Mouse (Mus musculus) hindbrain, embryonic 11.5 days (tissue): ENCODE measurements at regions not wholly inside any gene's neighbourhood (a gene's known extent, or its start where the extent isn't known, plus 50 kb on each side); places are given as distances from the start of the nearest gene placed in this dataset.

Experiments
- ATAC-seq: fragments of 200-750 bp; cut with Nextera tagmentation; 2 replicates; pipeline ENCODE4 v1.8.0; 2017; ENCODE audit warnings: mild to moderate bottlenecking, moderate TSS enrichment, moderate library complexity; ENCODE audit not compliant: low FRiP score
- DNase-seq: peaks from one replicate; pipeline ENCODE4 v3.0.0-alpha.2; 2015; ENCODE audit warnings: low spot score
- H3K27ac ChIP-seq: fragments of 300-500 bp; sonication (generic); 2 replicates; pipeline ENCODE4 v1.5.1; 2014; ENCODE audit warnings: mild to moderate bottlenecking, low read depth, low read length
- H3K27me3 ChIP-seq: fragments of 300-500 bp; sonication (generic); 2 replicates; pipeline ENCODE4 v1.6.1; 2014; ENCODE audit warnings: mild to moderate bottlenecking, low read length, moderate library complexity, mixed read lengths; ENCODE audit not compliant: control insufficient read depth, insufficient read depth
- H3K36me3 ChIP-seq: fragments of 300-500 bp; sonication (generic); 2 replicates; pipeline ENCODE4 v1.6.1; 2014; ENCODE audit warnings: mild to moderate bottlenecking, low read length, moderate library complexity, mixed read lengths; ENCODE audit not compliant: control insufficient read depth, insufficient read depth
- H3K4me1 ChIP-seq: fragments of 300-500 bp; sonication (generic); replicated peaks from 2 replicates; pipeline ENCODE4 v1.6.1; 2014; ENCODE audit warnings: low read length, mixed read lengths; ENCODE audit not compliant: control insufficient read depth, insufficient read depth
- H3K4me2 ChIP-seq: fragments of 300-500 bp; sonication (generic); replicated peaks from 2 replicates; pipeline ENCODE4 v1.6.1; 2014; ENCODE audit warnings: mild to moderate bottlenecking, low read depth, low read length
- H3K4me3 ChIP-seq: fragments of 300-500 bp; sonication (generic); 2 replicates; pipeline ENCODE4 v1.5.1; 2014; ENCODE audit warnings: low read depth, low read length
- H3K9ac ChIP-seq: fragments of 300-500 bp; sonication (generic); 2 replicates; pipeline ENCODE4 v1.6.1; 2014; ENCODE audit warnings: low read depth, low read length
- H3K9me3 ChIP-seq: fragments of 300-500 bp; sonication (generic); 2 replicates; pipeline ENCODE4 v1.6.1; 2016; ENCODE audit warnings: low read length; ENCODE audit not compliant: control insufficient read depth
- WGBS: fragments of 180-500 bp; shearing (Covaris S2); extraction: QIAGEN DNeasy Blood & Tissue Kit; methylation state at CpG from one replicate; pipeline ENCODE4 v1.1.7; 2014; 5-methylcytosine and 5-hydroxymethylcytosine counted together

GRCm38 (mm10) chr9:41366405-41366804 lies 204.9 kb upstream of the Ubash3b start:
- Histone ChIP-seq H3K4me1 (no peaks in the 10 kb centered on the region), H3K27me3 (no peaks in the 10 kb centered on the region), H3K4me3 (no peak overlapping the region), H3K4me2 (no peak overlapping the region), H3K9me3 (no peaks in the 10 kb centered on the region), H3K9ac (no peak overlapping the region), H3K27ac (peak overlapping the region; percentile 27; the same call in 1 of the 2 replicates), H3K36me3 (no peaks in the 10 kb centered on the region)
- 34% methylated on average over 3 of the region's 3 CpGs for WGBS
- ATAC-seq, result peak; percentile 12; the same call in 1 of the 2 replicates
- no peak for DNase-seq

GRCm38 (mm10) chr9:41365251-41365650 lies 203.8 kb upstream of the Ubash3b start:
- H3K36me3 ChIP-seq, result no peaks in the 10 kb centered on the region
- DNase-seq (peak; percentile 76), ATAC-seq (peak; percentile 88)
- H3K4me3 ChIP-seq, result no peak overlapping the region
- no peaks in the 10 kb centered on the region for H3K27me3 ChIP-seq
- no peak overlapping the region for H3K4me2 ChIP-seq
- H3K4me1 ChIP-seq, result no peaks in the 10 kb centered on the region
- no peaks in the 10 kb centered on the region for H3K9me3 ChIP-seq
- WGBS, result 9% methylated on average over 5 of the region's 5 CpGs
- H3K9ac ChIP-seq, result 0 out of 2 replicates have a peak overlapping the region, but pooled peaks have one; percentile 19
- peak overlapping the region; percentile 92 for H3K27ac ChIP-seq

GRCm38 (mm10) chr9:41364442-41365250 lies 203.1 kb upstream of the Ubash3b start:
- 23% methylated on average over 6 of the region's 6 CpGs for WGBS
- H3K27ac ChIP-seq, result peak overlapping the region; percentile 92
- H3K9me3 ChIP-seq, result no peaks in the 10 kb centered on the region
- no peaks in the 10 kb centered on the region for H3K36me3 ChIP-seq
- no peak overlapping the region for H3K4me3 ChIP-seq
- ATAC-seq (peak; percentile 47), DNase-seq (peak; percentile 51)
- no peaks in the 10 kb centered on the region for H3K4me1 ChIP-seq
- H3K4me2 ChIP-seq, result no peak overlapping the region
- no peaks in the 10 kb centered on the region for H3K27me3 ChIP-seq
- no peak overlapping the region for H3K9ac ChIP-seq

- Histone ChIP-seq H3K36me3 (no peaks in the 10 kb centered on the region), H3K4me2 (no peak overlapping the region), H3K27me3 (no peaks in the 10 kb centered on the region), H3K9ac (no peak overlapping the region), H3K4me3 (no peak overlapping the region), H3K27ac (no peak overlapping the region), H3K4me1 (no peaks in the 10 kb centered on the region), H3K9me3 (no peaks in the 10 kb centered on the region)
- WGBS, result 54% methylated on average over 5 of the region's 5 CpGs
- ATAC-seq (no peak), DNase-seq (no peak)
Observed at GRCm38 (mm10) chr9:41360356-41360755, 198.9 kb upstream of the Ubash3b start.

GRCm38 (mm10) chr9:41359286-41359685 lies 197.8 kb upstream of the Ubash3b start:
- 90% methylated on average over 3 of the region's 3 CpGs for WGBS
- Histone ChIP-seq H3K4me3 (no peak overlapping the region), H3K4me1 (no peaks in the 10 kb centered on the region), H3K36me3 (no peaks in the 10 kb centered on the region), H3K27ac (no peak overlapping the region; the same call in 1 of the 2 replicates), H3K9ac (no peak overlapping the region), H3K9me3 (no peaks in the 10 kb centered on the region), H3K27me3 (no peaks in the 10 kb centered on the region), H3K4me2 (no peak overlapping the region)
- no peak for ATAC-seq
- no peak for DNase-seq

- Histone ChIP-seq H3K4me1 (no peaks in the 10 kb centered on the region), H3K9ac (no peak overlapping the region), H3K4me2 (no peak overlapping the region), H3K36me3 (no peaks in the 10 kb centered on the region), H3K4me3 (no peak overlapping the region), H3K27me3 (no peaks in the 10 kb centered on the region), H3K9me3 (no peaks in the 10 kb centered on the region), H3K27ac (no peak overlapping the region)
- no peak for ATAC-seq
- DNase-seq, result no peak
- WGBS, result 82% methylated on average over 2 of the region's 2 CpGs
Observed at GRCm38 (mm10) chr9:41345338-41345737, 183.8 kb upstream of the Ubash3b start.

- WGBS, result 84% methylated on average over 2 of the region's 2 CpGs
- no peaks in the 10 kb centered on the region for H3K27me3 ChIP-seq
- no peaks in the 10 kb centered on the region for H3K36me3 ChIP-seq
- no peak overlapping the region for H3K4me3 ChIP-seq
- H3K9ac ChIP-seq, result no peak overlapping the region
- no peak for ATAC-seq
- no peaks in the 10 kb centered on the region for H3K9me3 ChIP-seq
- H3K27ac ChIP-seq, result no peak overlapping the region
- H3K4me2 ChIP-seq, result no peak overlapping the region
- H3K4me1 ChIP-seq, result peaks cover 12% of the 10 kb centered on the region
- DNase-seq, result no peak
Observed at GRCm38 (mm10) chr9:41337375-41337774, 175.9 kb upstream of the Ubash3b start.

GRCm38 (mm10) chr9:41336801-41337200 lies 175.3 kb upstream of the Ubash3b start:
- Histone ChIP-seq H3K4me3 (no peak overlapping the region), H3K27ac (no peak overlapping the region), H3K4me1 (peaks cover 12% of the 10 kb centered on the region), H3K27me3 (no peaks in the 10 kb centered on the region), H3K9ac (no peak overlapping the region), H3K4me2 (no peak overlapping the region), H3K36me3 (no peaks in the 10 kb centered on the region), H3K9me3 (no peaks in the 10 kb centered on the region)
- no peak for DNase-seq
- WGBS, result 87% methylated on average over 6 of the region's 6 CpGs
- no peak for ATAC-seq
